Mouse (Mus musculus) E14TG2a.4 (cell line): ENCODE measurements around the gene 1700013G24Rik.

Source experiments
- CTCF ChIP-seq: conservative IDR thresholded peaks from 2 replicates; pipeline ENCODE4 v1.5.1; 2014; ENCODE audit warnings: low read length
- NANOG ChIP-seq: IDR thresholded peaks from 2 replicates; pipeline ENCODE4 v1.6.1; 2014; ENCODE audit warnings: borderline replicate concordance, low read length, mixed read lengths
- POU5F1 ChIP-seq: IDR thresholded peaks from 2 replicates; pipeline ENCODE4 v1.6.1; 2014; ENCODE audit warnings: low read length, borderline replicate concordance

- no peak for TF ChIP-seq CTCF
- no peak for TF ChIP-seq POU5F1
- TF ChIP-seq NANOG: no peak
Measured at GRCm38 (mm10) chr4:137476761-137477237, 23.7 kb downstream of the 1700013G24Rik start.
